Mouse (Mus musculus) neural tube, embryonic 11.5 days (tissue): ENCODE results near the gene Hrk. TPM values are rescaled to one million over a fixed set of nuclear protein-coding genes. Genes with fewer than 3 reads are reported as not detected.

Experiments
- ATAC-seq: fragments of 200-750 bp; cut with Nextera tagmentation; 2 replicates; pipeline ENCODE4 v1.8.0; 2017; ENCODE audit warnings: moderate number of reproducible peaks, mild to moderate bottlenecking, moderate TSS enrichment, moderate library complexity; ENCODE audit not compliant: insufficient read depth, low FRiP score, low TSS enrichment
- DNase-seq: peaks from one replicate; pipeline ENCODE4 v3.0.0-alpha.2; 2015; ENCODE audit warnings: low spot score
- H3K27ac ChIP-seq: fragments of 300-500 bp; sonication (generic); 2 replicates; pipeline ENCODE4 v1.5.1; 2014; ENCODE audit warnings: low read depth, mild to moderate bottlenecking, low read length
- H3K27me3 ChIP-seq: fragments of 300-500 bp; sonication (generic); 2 replicates; pipeline ENCODE4 v1.6.1; 2014; ENCODE audit warnings: mild to moderate bottlenecking, low read length, mixed read lengths; ENCODE audit not compliant: control insufficient read depth, insufficient read depth
- H3K36me3 ChIP-seq: fragments of 300-500 bp; sonication (generic); 2 replicates; pipeline ENCODE4 v1.6.1; 2014; ENCODE audit warnings: mild to moderate bottlenecking, low read length, moderate library complexity, mixed read lengths; ENCODE audit not compliant: control insufficient read depth, insufficient read depth
- H3K4me1 ChIP-seq: fragments of 300-500 bp; sonication (generic); 2 replicates; pipeline ENCODE4 v1.6.1; 2014; ENCODE audit warnings: low read length, mixed read lengths; ENCODE audit not compliant: control insufficient read depth, insufficient read depth
- H3K4me2 ChIP-seq: fragments of 300-500 bp; sonication (generic); 2 replicates; pipeline ENCODE4 v1.6.1; 2014; ENCODE audit warnings: low read depth, mild to moderate bottlenecking, moderate library complexity
- H3K4me3 ChIP-seq: fragments of 300-500 bp; sonication (generic); 2 replicates; pipeline ENCODE4 v1.5.1; 2014; ENCODE audit warnings: low read depth, low read length
- H3K9ac ChIP-seq: fragments of 300-500 bp; sonication (generic); 2 replicates; pipeline ENCODE4 v1.6.1; 2014; ENCODE audit warnings: mild to moderate bottlenecking, low read length
- H3K9me3 ChIP-seq: fragments of 300-500 bp; sonication (generic); 2 replicates; pipeline ENCODE4 v1.6.1; 2016; ENCODE audit warnings: low read length; ENCODE audit not compliant: control insufficient read depth
- WGBS: fragments of 180-500 bp; shearing (Covaris S2); extraction: QIAGEN DNeasy Blood & Tissue Kit; methylation state at CpG from one replicate; pipeline ENCODE4 v1.1.7; 2014; 5-methylcytosine and 5-hydroxymethylcytosine counted together
- polyA plus RNA-seq: library from polyadenylated mRNA; unstranded; fragments of >200 nt; fragmentation: Nextera tagmentation; extraction: Ambion mirVana; gene quantifications from 2 replicates; pipeline ENCODE4 v1.2.1, GENCODE M21; 2014

The Hrk gene
- polyA plus RNA-seq, 1 experiment from 2014 or later = 1.0 TPM

DNA sequence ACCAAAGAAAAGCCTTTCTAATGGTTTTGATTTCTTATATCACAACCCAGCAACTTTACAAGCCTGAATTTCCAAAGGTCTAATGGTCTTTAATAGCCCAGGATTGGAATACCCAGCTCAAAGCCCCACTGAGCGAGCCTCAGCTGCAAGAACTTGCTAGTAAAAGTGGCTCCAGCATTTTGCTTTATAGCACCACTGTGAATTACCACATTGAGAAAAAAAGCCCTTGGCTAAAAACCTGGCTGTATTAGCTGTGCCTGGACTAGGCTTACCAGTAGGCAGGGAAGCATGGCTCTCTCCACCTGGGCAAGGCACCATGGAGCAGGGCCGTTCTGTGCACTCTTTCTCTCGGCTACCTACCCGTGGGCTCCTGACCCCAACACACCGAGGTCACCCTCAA lies 28.1 kb upstream of the Hrk start:
- Histone ChIP-seq H3K4me3 (no peak overlapping the region), H3K36me3 (no peaks in the 10 kb centered on the region)

DNA sequence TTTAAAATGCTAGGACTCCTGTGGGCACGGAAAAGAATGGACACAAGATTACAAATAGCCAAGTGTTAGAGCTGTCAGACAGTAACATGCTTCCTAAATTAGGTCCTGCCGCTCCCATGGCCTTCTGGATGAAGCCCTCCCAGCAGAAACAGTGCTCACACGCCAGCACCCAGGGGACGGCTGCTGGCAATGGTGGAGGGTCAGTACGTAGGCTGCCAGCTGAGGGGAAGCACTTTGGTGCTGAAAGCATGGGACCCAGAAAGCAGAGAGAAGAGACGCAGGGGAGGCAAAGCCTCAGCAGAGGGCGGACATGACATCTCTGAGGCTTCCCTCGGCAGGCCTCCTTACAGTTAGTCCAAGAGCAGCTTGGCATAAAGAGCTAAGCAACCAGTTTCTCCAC lies 24.8 kb upstream of the Hrk start:
- no peaks in the 10 kb centered on the region for H3K27me3 ChIP-seq
- DNase-seq = no peak
- no peak overlapping the region for H3K9ac ChIP-seq
- 87% methylated on average over 8 of the region's 8 CpGs for WGBS
- H3K4me2 ChIP-seq = no peak overlapping the region
- no peak overlapping the region for H3K4me3 ChIP-seq
- H3K27ac ChIP-seq = no peak overlapping the region
- peaks cover 5% of the 10 kb centered on the region; the same call in 1 of the 2 replicates for H3K36me3 ChIP-seq
- H3K9me3 ChIP-seq = no peaks in the 10 kb centered on the region
- H3K4me1 ChIP-seq = no peaks in the 10 kb centered on the region
- no peak for ATAC-seq

More for the DNA sequence above, 28.1 kb upstream of the Hrk start:
- 73% methylated on average over 5 of the region's 5 CpGs for WGBS
- no peak overlapping the region for H3K4me2 ChIP-seq
- no peaks in the 10 kb centered on the region for H3K9me3 ChIP-seq
- no peak for DNase-seq
- H3K27me3 ChIP-seq = no peaks in the 10 kb centered on the region
- H3K27ac ChIP-seq = no peak overlapping the region
- no peak overlapping the region for H3K9ac ChIP-seq
- no peak for ATAC-seq
- no peaks in the 10 kb centered on the region for H3K4me1 ChIP-seq

DNA sequence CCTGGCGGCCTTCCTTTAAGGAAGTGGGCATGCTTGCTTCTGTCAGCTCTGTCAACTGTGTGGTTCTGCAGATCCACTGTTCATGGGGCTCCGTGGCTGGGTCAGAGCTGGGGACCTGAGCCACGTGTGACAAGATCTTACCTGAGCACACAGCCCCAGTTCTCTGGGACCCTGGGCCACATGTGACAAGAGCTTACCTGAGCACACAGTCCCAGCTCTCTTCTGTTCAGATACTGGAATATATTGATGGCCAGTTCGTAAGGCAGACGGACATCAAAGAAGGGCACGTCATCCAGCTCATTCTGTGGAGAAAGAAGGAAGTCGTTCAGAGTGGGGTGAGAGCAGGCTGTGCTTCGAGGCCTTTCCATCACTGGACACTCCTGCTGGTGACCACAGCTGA lies 22.0 kb upstream of the Hrk start:
- DNase-seq (no peak), ATAC-seq (no peak)
- Histone ChIP-seq H3K9ac (no peak overlapping the region), H3K27me3 (no peaks in the 10 kb centered on the region), H3K4me3 (no peak overlapping the region), H3K27ac (no peak overlapping the region), H3K36me3 (peaks cover 5% of the 10 kb centered on the region; the same call in 1 of the 2 replicates), H3K9me3 (no peaks in the 10 kb centered on the region), H3K4me1 (0 out of 2 replicates have a peak, but pooled peaks cover 2% of the 10 kb centered on the region), H3K4me2 (no peak overlapping the region)
- 88% methylated on average over 8 of the region's 8 CpGs for WGBS

DNA sequence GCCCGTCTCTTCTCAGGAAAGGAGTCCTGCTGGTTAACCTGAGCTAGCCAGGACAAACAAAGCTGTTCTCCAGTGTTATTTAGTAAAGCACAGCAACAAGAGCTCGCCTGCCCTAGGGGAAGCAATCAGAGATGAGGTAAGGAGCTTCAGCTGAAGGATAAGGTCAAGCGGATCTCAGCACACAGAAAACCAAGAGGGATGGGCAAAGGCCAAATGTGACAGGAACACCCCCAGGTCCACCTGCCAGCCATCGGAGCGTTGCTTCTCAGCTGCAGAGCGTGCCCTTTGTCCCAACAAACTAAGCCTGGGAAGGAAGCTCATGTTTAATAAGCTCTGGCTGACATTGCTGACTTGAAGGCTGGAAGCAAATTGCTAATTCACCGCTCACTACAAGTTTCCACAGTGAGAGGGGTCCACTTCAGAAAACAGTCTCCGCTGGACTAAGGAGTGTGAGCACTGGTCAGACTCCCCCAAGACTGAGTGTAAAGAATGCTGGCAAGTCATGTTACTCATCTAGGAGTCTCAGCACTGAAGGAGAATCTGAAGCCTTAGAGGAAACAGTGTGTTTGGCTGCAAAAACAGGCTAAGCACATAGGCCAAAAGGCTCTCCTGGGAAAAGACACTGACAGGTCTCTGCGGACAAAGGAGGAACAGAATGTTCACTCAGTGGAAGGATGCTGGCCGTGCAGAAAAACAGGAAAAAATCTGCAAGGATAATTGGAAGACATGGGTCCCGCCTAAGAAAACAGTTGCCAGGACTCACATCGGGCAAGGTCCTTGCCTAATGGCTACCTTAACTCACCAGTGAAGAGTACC lies 21.0 kb upstream of the Hrk start:
- Histone ChIP-seq H3K4me3 (no peak overlapping the region), H3K27me3 (no peaks in the 10 kb centered on the region), H3K9ac (no peak overlapping the region), H3K27ac (no peak overlapping the region), H3K4me1 (0 out of 2 replicates have a peak, but pooled peaks cover 2% of the 10 kb centered on the region), H3K36me3 (peaks cover 5% of the 10 kb centered on the region; the same call in 1 of the 2 replicates), H3K4me2 (no peak overlapping the region), H3K9me3 (no peaks in the 10 kb centered on the region)
- DNase-seq = no peak
- WGBS = 85% methylated on average over 12 of the region's 12 CpGs
- no peak for ATAC-seq

DNA sequence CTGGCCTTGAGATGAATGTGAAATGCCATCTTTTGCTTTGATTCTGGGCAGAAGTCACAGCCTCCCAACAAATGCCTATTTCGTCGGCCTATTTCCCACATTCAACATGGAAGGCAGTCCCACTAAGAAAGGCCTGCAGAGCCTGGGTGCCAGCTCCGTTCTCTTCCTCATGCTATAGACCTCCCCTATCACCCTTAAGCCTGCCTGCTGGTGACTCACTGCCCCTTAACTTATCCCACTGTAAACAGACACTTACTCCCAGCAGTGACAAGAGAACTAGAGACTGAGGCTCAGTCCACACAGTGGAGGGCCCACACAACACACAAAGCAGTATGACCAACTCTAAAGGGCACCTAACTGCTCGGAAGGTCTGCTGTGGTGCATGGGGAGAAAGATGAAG lies 20.1 kb upstream of the Hrk start:
- no peak overlapping the region for H3K4me2 ChIP-seq
- no peaks in the 10 kb centered on the region for H3K9me3 ChIP-seq
- 0 out of 2 replicates have a peak, but pooled peaks cover 2% of the 10 kb centered on the region for H3K4me1 ChIP-seq
- ATAC-seq (no peak), DNase-seq (no peak)
- no peak overlapping the region for H3K4me3 ChIP-seq
- peaks cover 5% of the 10 kb centered on the region; the same call in 1 of the 2 replicates for H3K36me3 ChIP-seq
- H3K9ac ChIP-seq = no peak overlapping the region
- H3K27ac ChIP-seq = no peak overlapping the region
- WGBS = 96% methylated on average over 4 of the region's 4 CpGs
- H3K27me3 ChIP-seq = no peaks in the 10 kb centered on the region

DNA sequence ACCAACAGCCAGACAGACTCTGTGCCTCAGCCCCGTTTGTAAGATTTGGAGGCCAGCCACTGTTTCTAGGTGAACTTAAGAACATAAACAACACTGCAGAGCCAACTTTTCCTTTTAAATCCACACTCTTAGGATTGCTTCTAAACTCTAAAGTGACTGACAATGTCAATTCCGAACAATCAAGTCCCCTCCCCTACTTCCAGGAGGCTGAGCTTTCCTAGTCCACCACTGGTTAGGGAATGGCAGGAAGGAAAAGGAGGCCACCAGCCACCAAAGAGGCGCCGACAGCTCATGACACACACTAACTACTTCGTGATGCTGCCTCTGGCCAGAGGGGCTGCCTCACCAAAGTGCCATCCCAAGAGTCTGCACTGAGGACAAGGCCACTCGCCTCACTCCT lies 19.7 kb upstream of the Hrk start:
- no peak overlapping the region for H3K9ac ChIP-seq
- no peak for ATAC-seq
- 0 out of 2 replicates have a peak, but pooled peaks cover 2% of the 10 kb centered on the region for H3K4me1 ChIP-seq
- DNase-seq = no peak
- H3K27ac ChIP-seq = no peak overlapping the region
- WGBS = 89% methylated on average over 6 of the region's 6 CpGs
- no peak overlapping the region for H3K4me2 ChIP-seq
- no peaks in the 10 kb centered on the region for H3K27me3 ChIP-seq
- H3K9me3 ChIP-seq = no peaks in the 10 kb centered on the region
- no peak overlapping the region for H3K4me3 ChIP-seq
- peaks cover 5% of the 10 kb centered on the region; the same call in 1 of the 2 replicates for H3K36me3 ChIP-seq

DNA sequence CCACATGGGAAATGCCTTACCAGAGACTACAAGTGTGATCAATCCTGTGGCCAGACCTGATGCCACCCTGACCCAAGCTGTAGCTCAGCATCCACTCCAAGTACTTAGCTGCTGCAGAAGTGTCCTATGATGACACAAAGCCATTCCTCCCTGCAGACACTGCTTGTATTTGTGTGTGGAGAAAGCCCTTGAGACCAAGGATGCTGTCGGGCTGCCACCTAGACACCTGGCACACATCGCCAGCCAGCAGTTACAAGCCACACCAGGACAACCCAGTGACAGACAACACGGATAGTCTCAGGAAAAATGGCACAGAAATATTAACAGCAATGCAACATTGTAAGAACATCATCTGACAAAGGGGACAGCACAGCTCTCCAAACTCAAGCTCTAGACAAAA lies 19.0 kb upstream of the Hrk start:
- peaks cover 5% of the 10 kb centered on the region; the same call in 1 of the 2 replicates for H3K36me3 ChIP-seq
- H3K4me1 ChIP-seq = 0 out of 2 replicates have a peak, but pooled peaks cover 2% of the 10 kb centered on the region
- DNase-seq = no peak
- no peak overlapping the region for H3K27ac ChIP-seq
- no peaks in the 10 kb centered on the region for H3K27me3 ChIP-seq
- 96% methylated on average over 3 of the region's 3 CpGs for WGBS
- no peaks in the 10 kb centered on the region for H3K9me3 ChIP-seq
- H3K4me2 ChIP-seq = no peak overlapping the region
- H3K4me3 ChIP-seq = no peak overlapping the region
- no peak overlapping the region for H3K9ac ChIP-seq
- ATAC-seq = no peak

DNA sequence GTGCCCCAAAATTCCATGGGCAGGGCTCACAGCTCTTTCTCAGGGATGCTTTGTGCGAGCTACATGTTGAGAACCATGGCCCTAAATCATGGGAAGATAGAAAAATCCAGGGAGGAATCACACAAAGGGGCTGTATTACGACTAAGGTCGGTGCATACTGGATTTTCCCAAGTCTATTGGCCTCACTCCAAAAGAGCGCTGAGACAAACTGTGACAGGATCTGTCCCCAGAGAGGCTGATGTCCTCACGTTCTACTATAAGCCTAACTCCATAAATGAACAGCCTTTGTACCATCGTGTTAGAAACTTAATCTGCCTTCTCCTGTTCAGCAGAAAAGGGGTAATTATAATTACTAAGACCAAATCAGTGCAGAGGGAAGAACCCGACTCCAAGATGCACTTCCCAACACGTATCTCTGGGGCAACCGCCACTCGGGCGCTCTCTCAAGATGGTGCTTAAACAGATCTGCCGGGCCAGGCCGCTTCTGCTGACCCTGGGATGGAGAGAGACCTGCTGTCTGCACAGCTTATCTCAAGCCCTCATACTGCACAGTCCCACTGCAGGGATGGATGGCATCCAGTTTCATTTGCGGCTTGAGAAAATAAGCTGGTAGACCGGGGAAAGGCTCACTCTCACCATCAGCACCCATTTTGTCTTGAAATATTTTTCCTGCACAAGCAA lies 18.3 kb upstream of the Hrk start:
- Histone ChIP-seq H3K4me3 (no peak overlapping the region), H3K4me1 (0 out of 2 replicates have a peak, but pooled peaks cover 2% of the 10 kb centered on the region), H3K4me2 (no peak overlapping the region), H3K27me3 (no peaks in the 10 kb centered on the region), H3K9me3 (no peaks in the 10 kb centered on the region), H3K9ac (no peak overlapping the region), H3K36me3 (peaks cover 5% of the 10 kb centered on the region; the same call in 1 of the 2 replicates), H3K27ac (no peak overlapping the region)
- no peak for ATAC-seq
- WGBS = 83% methylated on average over 15 of the region's 15 CpGs
- no peak for DNase-seq
